In the genomic region with DNA sequence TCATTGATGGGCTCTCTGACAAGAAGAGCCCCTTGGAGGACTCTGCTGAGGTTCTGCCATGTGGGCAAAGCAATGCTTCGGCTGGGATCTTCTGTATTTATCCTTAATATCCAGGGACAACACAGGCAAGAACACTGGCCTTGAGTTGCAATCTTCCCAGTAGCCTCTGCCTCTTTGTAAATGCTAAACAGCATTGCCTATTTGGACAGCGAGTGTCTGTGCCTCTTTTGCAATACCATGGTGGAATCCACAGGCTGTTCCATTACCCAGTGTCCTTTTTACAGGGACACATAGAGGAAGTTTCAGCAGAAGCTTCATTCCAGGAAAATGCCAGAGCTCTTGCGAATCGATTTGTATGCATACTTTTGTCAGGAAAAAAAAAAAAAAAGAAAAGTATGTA, we compare ENCODE assay signal across 21 mouse cellular contexts. TPM values are rescaled to one million over a fixed set of nuclear protein-coding genes. Genes with fewer than 3 reads are reported as not detected.
DNase-seq lines count a peak whose midpoint lies in the region; ATAC-seq and TF ChIP-seq lines count a peak whose summit lies in the region.
"Had no signal": no experiment of that assay in that cellular context is flagged by ENCODE, and none has a peak within 500 bp of the region (broad histone marks: within the 10 kb centered on the region; RNA-seq: fewer than 3 reads in every experiment).

No protein-coding gene starts in this region.

- H3K4me3 ChIP-seq in embryonic facial prominence, embryonic 15.5 days (replicated peaks), result no peak overlapping the region
- H3K4me3 ChIP-seq in embryonic facial prominence, embryonic 10.5 days, result no peak overlapping the region
- H3K4me3 ChIP-seq in liver, postnatal 0 days (ENCODE audit: low read depth, low read length), result no peak overlapping the region
- no peak overlapping the region for H3K4me3 ChIP-seq in embryonic fibroblast, embryonic 13.5 days (ENCODE audit: insufficient read depth, low read length)
- H3K4me3 ChIP-seq: erythroblast, embryonic 14.5 days; forebrain, embryonic 12.5 days; hindbrain, embryonic 13.5 days; limb, embryonic 10.5 days; liver, embryonic 13.5 days; stomach, embryonic 15.5 days had no signal

- no peak for TF ChIP-seq POLR2A in embryonic fibroblast, embryonic 13.5 days (IDR thresholded peaks at IDR 0.05; ENCODE audit: low read depth, low read length)

- H3K9me3 ChIP-seq in embryonic facial prominence, embryonic 15.5 days (replicated peaks), result no peaks in the 10 kb centered on the region
- H3K9me3 ChIP-seq in embryonic facial prominence, embryonic 10.5 days, result no peaks in the 10 kb centered on the region; the same call in 1 of the 2 replicates
- H3K9me3 ChIP-seq in liver, postnatal 0 days (ENCODE audit: low read length), result no peaks in the 10 kb centered on the region
- H3K9me3 ChIP-seq: forebrain, embryonic 12.5 days; hindbrain, embryonic 13.5 days; limb, embryonic 10.5 days; liver, embryonic 13.5 days; stomach, embryonic 15.5 days had no signal

- H3K4me1 ChIP-seq in embryonic facial prominence, embryonic 15.5 days, result peaks cover 3% of the 10 kb centered on the region; the same call in 1 of the 2 replicates
- H3K4me1 ChIP-seq in embryonic facial prominence, embryonic 10.5 days, result peaks cover 19% of the 10 kb centered on the region
- H3K4me1 ChIP-seq in liver, postnatal 0 days (ENCODE audit: insufficient read depth), result peaks cover 20% of the 10 kb centered on the region
- H3K4me1 ChIP-seq in embryonic fibroblast, embryonic 13.5 days (ENCODE audit: control insufficient read depth, insufficient read depth, low read length), result peaks cover 20% of the 10 kb centered on the region
- H3K4me1 ChIP-seq: forebrain, embryonic 12.5 days; hindbrain, embryonic 13.5 days had no signal

- no peak for TF ChIP-seq CTCF in liver, postnatal 0 days (IDR thresholded peaks at IDR 0.05; ENCODE audit: low read depth)
- TF ChIP-seq CTCF in embryonic fibroblast, embryonic 13.5 days (IDR thresholded peaks at IDR 0.05; ENCODE audit: borderline replicate concordance, insufficient read depth, low read length), result no peak

- WGBS in embryonic facial prominence, embryonic 15.5 days, result 49% methylated on average over 4 of the region's 4 CpGs
- 89% methylated on average over 4 of the region's 4 CpGs for WGBS in embryonic facial prominence, embryonic 10.5 days
- WGBS in liver, postnatal 0 days (ENCODE audit: insufficient replicate concordance), result 50% methylated on average over 4 of the region's 4 CpGs

- no peak overlapping the region for H3K9ac ChIP-seq in embryonic facial prominence, embryonic 15.5 days
- no peak overlapping the region for H3K9ac ChIP-seq in liver, postnatal 0 days (replicated peaks)
- H3K9ac ChIP-seq: forebrain, embryonic 12.5 days; hindbrain, embryonic 13.5 days; liver, embryonic 13.5 days; stomach, embryonic 15.5 days had no signal

- DNase-seq in embryonic facial prominence, embryonic 10.5 days (ENCODE audit: low spot score), result no peak
- peak; percentile 24 for DNase-seq in liver, postnatal 0 days
- DNase-seq in liver, result no peak
- peak; percentile 33 for DNase-seq in ovary, adult 18-20 months (ENCODE audit: low spot score)
- DNase-seq in ovary, postnatal 36 days (ENCODE audit: low spot score), result no peak
- DNase-seq: cerebellum, adult 9-11 months; gastrocnemius, postnatal 36 days; heart, postnatal 36 days; kidney, adult 18-20 months; kidney, postnatal 10 days; liver, embryonic 13.5 days; thymus, adult 2 months; thymus, postnatal 4 days had no signal

- H3K27me3 ChIP-seq in embryonic facial prominence, embryonic 15.5 days, result no peaks in the 10 kb centered on the region
- H3K27me3 ChIP-seq in embryonic facial prominence, embryonic 10.5 days (replicated peaks; ENCODE audit: low read depth, poor library complexity, severe bottlenecking), result no peaks in the 10 kb centered on the region
- H3K27me3 ChIP-seq in liver, postnatal 0 days (ENCODE audit: insufficient read depth, low read length), result no peaks in the 10 kb centered on the region
- H3K27me3 ChIP-seq: forebrain, embryonic 12.5 days; hindbrain, embryonic 13.5 days; liver, embryonic 13.5 days; stomach, embryonic 15.5 days had no signal

- no peak for ATAC-seq in embryonic facial prominence, embryonic 15.5 days (ENCODE audit: insufficient number of reproducible peaks, low FRiP score, low TSS enrichment, low read depth)
- ATAC-seq in liver, postnatal 0 days, result peak; percentile 81

- peak; percentile 55 for TF ChIP-seq EP300 in liver, postnatal 0 days (IDR thresholded peaks at IDR 0.05; ENCODE audit: low read depth)

- no peak overlapping the region for H3K4me2 ChIP-seq in embryonic facial prominence, embryonic 15.5 days (replicated peaks)
- H3K4me2 ChIP-seq in liver, postnatal 0 days (ENCODE audit: low read depth, low read length), result no peak overlapping the region
- H3K4me2 ChIP-seq: forebrain, embryonic 12.5 days; hindbrain, embryonic 13.5 days; liver, embryonic 13.5 days; stomach, embryonic 15.5 days had no signal

- no peaks in the 10 kb centered on the region for H3K36me3 ChIP-seq in embryonic facial prominence, embryonic 15.5 days
- no peaks in the 10 kb centered on the region for H3K36me3 ChIP-seq in embryonic facial prominence, embryonic 10.5 days (replicated peaks)
- H3K36me3 ChIP-seq in liver, postnatal 0 days (replicated peaks; ENCODE audit: insufficient read depth, low read length), result no peaks in the 10 kb centered on the region
- H3K36me3 ChIP-seq: forebrain, embryonic 12.5 days; hindbrain, embryonic 13.5 days; limb, embryonic 10.5 days; liver, embryonic 13.5 days; stomach, embryonic 15.5 days had no signal

- H3K27ac ChIP-seq in embryonic facial prominence, embryonic 15.5 days (replicated peaks), result 0 out of 2 replicates have a peak overlapping the region, but pooled peaks have one; percentile 35
- no peak overlapping the region for H3K27ac ChIP-seq in embryonic facial prominence, embryonic 10.5 days (replicated peaks)
- peak overlapping the region; percentile 41 for H3K27ac ChIP-seq in liver, postnatal 0 days (ENCODE audit: low read depth)
- peak overlapping the region; percentile 94 for H3K27ac ChIP-seq in embryonic fibroblast, embryonic 13.5 days (ENCODE audit: insufficient read depth, low read length)
- H3K27ac ChIP-seq: forebrain, embryonic 12.5 days; hindbrain, embryonic 13.5 days; limb, embryonic 10.5 days; liver, embryonic 13.5 days; macrophage; stomach, embryonic 15.5 days had no signal

RNA-seq across cellular contexts. Expression of a gene that starts 30.2 kb away (rescaled TPM):
- 17.7 and 17.9 TPM in 2 replicates for polyA plus RNA-seq in embryonic facial prominence, embryonic 15.5 days (2015; fragmentation: Nextera tagmentation; extraction: Ambion mirVana)
- 12.7 and 13.1 TPM in 2 replicates for polyA plus RNA-seq in embryonic facial prominence, embryonic 10.5 days (2016; fragmentation: Nextera tagmentation; extraction: Ambion mirVana)
- polyA plus RNA-seq in liver, postnatal 0 days (2015; fragmentation: Nextera tagmentation; extraction: Ambion mirVana), result 5.3 TPM in 2 replicates
- 168 and 255 TPM in 2 replicates for polyA plus RNA-seq in embryonic fibroblast, embryonic 13.5 days (2011; ENCODE audit: insufficient read length, low read depth, missing spikeins)

RNA-seq across cellular contexts. Expression of a gene that starts 53.7 kb away (rescaled TPM):
- polyA plus RNA-seq in embryonic facial prominence, embryonic 15.5 days (2015; fragmentation: Nextera tagmentation; extraction: Ambion mirVana), result 39.3 and 40.9 TPM in 2 replicates
- polyA plus RNA-seq in embryonic facial prominence, embryonic 10.5 days (2016; fragmentation: Nextera tagmentation; extraction: Ambion mirVana), result 64.2 and 67.5 TPM in 2 replicates
- polyA plus RNA-seq in liver, postnatal 0 days (2015; fragmentation: Nextera tagmentation; extraction: Ambion mirVana), result 9.0 and 9.2 TPM in 2 replicates
- polyA plus RNA-seq in embryonic fibroblast, embryonic 13.5 days (2011; ENCODE audit: insufficient read length, low read depth, missing spikeins), result 46.5 and 56.5 TPM in 2 replicates

Comparison
In these comparisons a context has a peak if more than half of its experiments do, and no peak if none do; other contexts are left out.
1. DNase-seq: peak in liver, postnatal 0 days (single experiment) and ovary, adult 18-20 months (single experiment); none in embryonic facial prominence, embryonic 10.5 days (single experiment), liver (single experiment) and ovary, postnatal 36 days (single experiment).